ENCODE assay signal across 8 mouse cellular contexts in the genomic region with DNA sequence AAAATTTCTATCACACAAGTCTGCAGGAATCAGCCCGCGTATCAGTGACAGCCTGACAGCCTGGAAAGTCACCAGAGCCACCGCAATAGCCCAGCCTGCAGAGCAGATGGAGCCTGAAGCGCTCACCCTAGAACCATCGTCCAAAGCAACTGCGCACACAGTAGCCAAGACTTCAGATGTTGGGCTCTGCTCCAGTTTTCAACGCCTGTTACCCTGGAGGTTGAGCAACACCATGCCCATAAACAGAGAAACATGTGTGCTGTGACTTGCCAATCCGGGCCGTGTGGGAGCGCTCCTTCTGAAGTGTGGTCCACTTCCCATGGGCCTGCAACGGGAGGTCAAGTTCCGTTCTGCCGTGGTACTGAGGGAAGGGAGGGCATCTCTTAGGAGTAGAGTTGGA. TPM values are rescaled to one million over a fixed set of nuclear protein-coding genes. Genes with fewer than 3 reads are reported as not detected.
DNase-seq lines count a peak whose midpoint lies in the region; ATAC-seq and TF ChIP-seq lines count a peak whose summit lies in the region.
"Had no signal": no experiment of that assay in that cellular context is flagged by ENCODE, and none has a peak within 500 bp of the region (broad histone marks: within the 10 kb centered on the region; RNA-seq: fewer than 3 reads in every experiment).

No protein-coding gene starts in this region.

- no peaks in the 10 kb centered on the region for H3K9me3 ChIP-seq in hindbrain, embryonic 16.5 days (ENCODE audit: control insufficient read depth, low read length)
- no peaks in the 10 kb centered on the region for H3K9me3 ChIP-seq in hindbrain, embryonic 12.5 days (replicated peaks)
- H3K9me3 ChIP-seq in embryonic facial prominence, embryonic 14.5 days (ENCODE audit: control insufficient read depth, low read length), result no peaks in the 10 kb centered on the region
- no peaks in the 10 kb centered on the region for H3K9me3 ChIP-seq in heart, embryonic 13.5 days
- no peaks in the 10 kb centered on the region for H3K9me3 ChIP-seq in lung, postnatal 0 days (ENCODE audit: low read length)

- no peaks in the 10 kb centered on the region for H3K27me3 ChIP-seq in hindbrain, embryonic 16.5 days (replicated peaks; ENCODE audit: control insufficient read depth, insufficient read depth, low read length)
- no peaks in the 10 kb centered on the region for H3K27me3 ChIP-seq in hindbrain, embryonic 12.5 days
- no peaks in the 10 kb centered on the region for H3K27me3 ChIP-seq in embryonic facial prominence, embryonic 14.5 days (replicated peaks; ENCODE audit: control insufficient read depth, insufficient read depth, low read length)
- peaks cover 6% of the 10 kb centered on the region; the same call in 1 of the 2 replicates for H3K27me3 ChIP-seq in heart, embryonic 13.5 days (replicated peaks)
- H3K27me3 ChIP-seq in lung, postnatal 0 days (replicated peaks; ENCODE audit: insufficient read depth, low read length), result no peaks in the 10 kb centered on the region

- no peak overlapping the region for H3K4me2 ChIP-seq in hindbrain, embryonic 16.5 days (ENCODE audit: low read length)
- H3K4me2 ChIP-seq in hindbrain, embryonic 12.5 days (replicated peaks), result no peak overlapping the region
- H3K4me2 ChIP-seq in embryonic facial prominence, embryonic 14.5 days (ENCODE audit: low read depth, low read length), result no peak overlapping the region
- H3K4me2 ChIP-seq in heart, embryonic 13.5 days, result no peak overlapping the region
- no peak overlapping the region for H3K4me2 ChIP-seq in lung, postnatal 0 days (replicated peaks; ENCODE audit: low read depth, low read length)

- peaks cover 5% of the 10 kb centered on the region; the same call in 1 of the 2 replicates for H3K4me1 ChIP-seq in hindbrain, embryonic 16.5 days (ENCODE audit: control insufficient read depth, insufficient read depth, low read depth, low read length)
- no peaks in the 10 kb centered on the region for H3K4me1 ChIP-seq in hindbrain, embryonic 12.5 days
- peaks cover 17% of the 10 kb centered on the region; the same call in 1 of the 2 replicates for H3K4me1 ChIP-seq in embryonic facial prominence, embryonic 14.5 days (ENCODE audit: control insufficient read depth, insufficient read depth, low read length)
- peaks cover 39% of the 10 kb centered on the region for H3K4me1 ChIP-seq in heart, embryonic 13.5 days
- no peaks in the 10 kb centered on the region; the same call in 1 of the 2 replicates for H3K4me1 ChIP-seq in lung, postnatal 0 days (ENCODE audit: insufficient read depth, low read depth, low read length)

- WGBS in hindbrain, embryonic 16.5 days, result 81% methylated on average over 13 of the region's 13 CpGs
- WGBS in hindbrain, embryonic 12.5 days, result 89% methylated on average over 13 of the region's 13 CpGs
- WGBS in embryonic facial prominence, embryonic 14.5 days, result 62% methylated on average over 13 of the region's 13 CpGs
- 50% methylated on average over 13 of the region's 13 CpGs for WGBS in heart, embryonic 13.5 days
- 45% methylated on average over 13 of the region's 13 CpGs for WGBS in lung, postnatal 0 days

- H3K9ac ChIP-seq in hindbrain, embryonic 16.5 days (ENCODE audit: low read depth, low read length), result no peak overlapping the region
- no peak overlapping the region for H3K9ac ChIP-seq in hindbrain, embryonic 12.5 days
- H3K9ac ChIP-seq in embryonic facial prominence, embryonic 14.5 days (ENCODE audit: low read depth, low read length), result no peak overlapping the region
- H3K9ac ChIP-seq in heart, embryonic 13.5 days, result no peak overlapping the region
- no peak overlapping the region for H3K9ac ChIP-seq in lung, postnatal 0 days (replicated peaks; ENCODE audit: low read depth)

- DNase-seq in embryonic facial prominence, embryonic 14.5 days (ENCODE audit: low spot score), result peak; percentile 75
- peak; percentile 91 for DNase-seq in lung, postnatal 0 days (ENCODE audit: low spot score)
- no peak for DNase-seq in thymus, postnatal 25 days
- no peak for DNase-seq in spleen, adult 12 weeks (ENCODE audit: low spot score)

- H3K36me3 ChIP-seq in hindbrain, embryonic 16.5 days (ENCODE audit: control insufficient read depth, insufficient read depth, low read length), result no peaks in the 10 kb centered on the region
- H3K36me3 ChIP-seq in hindbrain, embryonic 12.5 days, result no peaks in the 10 kb centered on the region
- H3K36me3 ChIP-seq in embryonic facial prominence, embryonic 14.5 days (ENCODE audit: control insufficient read depth, insufficient read depth, low read length), result no peaks in the 10 kb centered on the region
- no peaks in the 10 kb centered on the region for H3K36me3 ChIP-seq in heart, embryonic 13.5 days
- no peaks in the 10 kb centered on the region for H3K36me3 ChIP-seq in lung, postnatal 0 days (ENCODE audit: insufficient read depth, low read length)

- no peak overlapping the region for H3K27ac ChIP-seq in hindbrain, embryonic 16.5 days (ENCODE audit: low read depth, low read length)
- H3K27ac ChIP-seq in hindbrain, embryonic 12.5 days, result no peak overlapping the region
- no peak overlapping the region; the same call in 1 of the 2 replicates for H3K27ac ChIP-seq in embryonic facial prominence, embryonic 14.5 days (replicated peaks; ENCODE audit: low read depth, low read length)
- no peak overlapping the region for H3K27ac ChIP-seq in heart, embryonic 13.5 days (replicated peaks)
- H3K27ac ChIP-seq in lung, postnatal 0 days (ENCODE audit: low read length), result no peak overlapping the region

- peak; percentile 52; the same call in 1 of the 2 replicates for ATAC-seq in hindbrain, embryonic 16.5 days
- no peak for ATAC-seq in hindbrain, embryonic 12.5 days (ENCODE audit: low FRiP score)
- ATAC-seq in embryonic facial prominence, embryonic 14.5 days (ENCODE audit: low read depth), result peak; percentile 62; the same call in 1 of the 2 replicates
- peak; percentile 19; the same call in 1 of the 2 replicates for ATAC-seq in heart, embryonic 13.5 days (ENCODE audit: extremely low read depth, insufficient number of reproducible peaks, low FRiP score, low TSS enrichment)
- peak; percentile 93 for ATAC-seq in lung, postnatal 0 days
- ATAC-seq: inflammation-experienced regulatory T-cells, adult 6 months had no signal

- no peak overlapping the region for H3K4me3 ChIP-seq in hindbrain, embryonic 16.5 days (ENCODE audit: low read length)
- H3K4me3 ChIP-seq in hindbrain, embryonic 12.5 days, result no peak overlapping the region
- no peak overlapping the region for H3K4me3 ChIP-seq in embryonic facial prominence, embryonic 14.5 days (ENCODE audit: low read depth, low read length)
- no peak overlapping the region for H3K4me3 ChIP-seq in heart, embryonic 13.5 days
- no peak overlapping the region for H3K4me3 ChIP-seq in lung, postnatal 0 days (ENCODE audit: low read depth, low read length)

- TF ChIP-seq CTCF in lung, postnatal 0 days (IDR thresholded peaks at IDR 0.05), result peak; percentile 15

- 0 out of 2 replicates have a peak, but pooled peaks have one; percentile 26 for TF ChIP-seq EP300 in lung, postnatal 0 days (IDR thresholded peaks at IDR 0.05)

RNA-seq across cellular contexts. Expression of a gene that starts 44.2 kb away (rescaled TPM):
- polyA plus RNA-seq in hindbrain, embryonic 16.5 days (2015; fragmentation: Nextera tagmentation; extraction: Ambion mirVana), result 7.8 and 10.2 TPM in 2 replicates
- polyA plus RNA-seq in hindbrain, embryonic 12.5 days (2016; fragmentation: Nextera tagmentation; extraction: Ambion mirVana), result 72.3 and 90.1 TPM in 2 replicates
- polyA plus RNA-seq in embryonic facial prominence, embryonic 14.5 days (2014; fragmentation: Nextera tagmentation; extraction: Ambion mirVana), result 126 and 202 TPM in 2 replicates
- 1.1 and 1.9 TPM in 2 replicates for polyA plus RNA-seq in heart, embryonic 13.5 days (2015; fragmentation: Nextera tagmentation; extraction: Ambion mirVana)
- 11.2 and 12.8 TPM in 2 replicates for polyA plus RNA-seq in lung, postnatal 0 days (2015; fragmentation: Nextera tagmentation; extraction: Ambion mirVana)
- polyA plus RNA-seq: inflammation-experienced regulatory T-cells, adult 6 months had no signal

Comparison
In these comparisons a context has a peak if more than half of its experiments do, and no peak if none do; other contexts are left out.
1. DNase-seq: peak in embryonic facial prominence, embryonic 14.5 days (single experiment) and lung, postnatal 0 days (single experiment); none in thymus, postnatal 25 days (single experiment) and spleen, adult 12 weeks (single experiment).